In genomic region chr16:26065060-26065459, GRCm38 (mm10) we compare ENCODE assay signal across 12 mouse cellular contexts. TPM values are rescaled to one million over a fixed set of nuclear protein-coding genes. Genes with fewer than 3 reads are reported as not detected.
DNase-seq lines count a peak whose midpoint lies in the region; ATAC-seq and TF ChIP-seq lines count a peak whose summit lies in the region.
"Had no signal": no experiment of that assay in that cellular context is flagged by ENCODE, and none has a peak within 500 bp of the region (broad histone marks: within the 10 kb centered on the region; RNA-seq: fewer than 3 reads in every experiment).

No protein-coding gene starts in this region.

- peak overlapping the region; percentile 1 to 33; a peak in 2 of 4 replicates for H3K27ac ChIP-seq in heart, embryonic 14.5 days (replicated peaks in 1 of 2; ENCODE audit: control insufficient read depth in 1 of 2, insufficient read depth in 1 of 2, low read depth in 2 of 2, low read length in 2 of 2)
- no peak overlapping the region for H3K27ac ChIP-seq in liver, postnatal 0 days (ENCODE audit: low read depth)
- H3K27ac ChIP-seq: embryonic facial prominence, embryonic 10.5 days had no signal

- TF ChIP-seq CTCF in liver, postnatal 0 days (IDR thresholded peaks at IDR 0.05; ENCODE audit: low read depth), result no peak

- no peaks in the 10 kb centered on the region for H3K9me3 ChIP-seq in heart, embryonic 14.5 days (ENCODE audit: control insufficient read depth, low read length)
- H3K9me3 ChIP-seq in liver, postnatal 0 days (ENCODE audit: low read length), result no peaks in the 10 kb centered on the region
- H3K9me3 ChIP-seq: embryonic facial prominence, embryonic 10.5 days had no signal

- H3K4me3 ChIP-seq in heart, embryonic 14.5 days (ENCODE audit: control insufficient read depth in 1 of 2, insufficient read depth in 1 of 2, low read depth in 1 of 2, low read length in 2 of 2), result no peak overlapping the region
- H3K4me3 ChIP-seq in liver, postnatal 0 days (ENCODE audit: low read depth, low read length), result no peak overlapping the region
- H3K4me3 ChIP-seq: embryonic facial prominence, embryonic 10.5 days had no signal

- ATAC-seq in heart, embryonic 14.5 days (ENCODE audit: insufficient number of reproducible peaks, insufficient read depth, low FRiP score, low read depth), result peak; percentile 86
- ATAC-seq in liver, postnatal 0 days, result 0 out of 2 replicates have a peak, but pooled peaks have one; percentile 36
- no peak for ATAC-seq in activated CD4-positive, CD25-positive, alpha-beta regulatory T cell, adult 4 months
- ATAC-seq: midbrain, embryonic 16.5 days had no signal

- no peak overlapping the region for H3K9ac ChIP-seq in heart, embryonic 14.5 days (ENCODE audit: low read length)
- H3K9ac ChIP-seq in liver, postnatal 0 days (replicated peaks), result no peak overlapping the region

- peaks cover 6 to 23% of the 10 kb centered on the region in 2 experiments for H3K4me1 ChIP-seq in heart, embryonic 14.5 days (ENCODE audit: control insufficient read depth in 2 of 2, insufficient read depth in 2 of 2, low read length in 2 of 2)
- H3K4me1 ChIP-seq in liver, postnatal 0 days (ENCODE audit: insufficient read depth), result no peaks in the 10 kb centered on the region

- TF ChIP-seq EP300 in liver, postnatal 0 days (IDR thresholded peaks at IDR 0.05; ENCODE audit: low read depth), result no peak

- H3K4me2 ChIP-seq in heart, embryonic 14.5 days (ENCODE audit: low read length), result no peak overlapping the region
- H3K4me2 ChIP-seq in liver, postnatal 0 days (ENCODE audit: low read depth, low read length), result no peak overlapping the region

- 25% methylated on average over 6 of the region's 6 CpGs for WGBS in heart, embryonic 14.5 days
- WGBS in liver, postnatal 0 days (ENCODE audit: insufficient replicate concordance), result 48% methylated on average over 6 of the region's 6 CpGs

- DNase-seq in adrenal gland, adult 2 months, result peak; percentile 34
- no peak for DNase-seq in adrenal gland, adult 8-10 months
- DNase-seq in Muller cell, postnatal 12 days (ENCODE audit: inconsistent ontology term), result peak; percentile 65
- no peak for DNase-seq in liver, postnatal 0 days
- no peak for DNase-seq in layer of hippocampus, adult 11-12 months (ENCODE audit: low spot score)
- DNase-seq in left cerebral cortex, adult 9 months (ENCODE audit: low spot score in 2 of 2), result no peak
- DNase-seq: right cerebral cortex, adult 18-20 months; thymus, postnatal 36 days had no signal

- no peaks in the 10 kb centered on the region for H3K27me3 ChIP-seq in heart, embryonic 14.5 days (ENCODE audit: control insufficient read depth, insufficient read depth, low read length)
- no peaks in the 10 kb centered on the region for H3K27me3 ChIP-seq in liver, postnatal 0 days (ENCODE audit: insufficient read depth, low read length)

- no peaks in the 10 kb centered on the region for H3K36me3 ChIP-seq in heart, embryonic 14.5 days (ENCODE audit: control insufficient read depth, insufficient read depth, low read length)
- H3K36me3 ChIP-seq in liver, postnatal 0 days (replicated peaks; ENCODE audit: insufficient read depth, low read length), result no peaks in the 10 kb centered on the region
- H3K36me3 ChIP-seq: embryonic facial prominence, embryonic 10.5 days had no signal

RNA-seq across cellular contexts. Expression of gene P3h2, which starts 40.5 kb away (rescaled TPM):
- 1 to 10 TPM; 9.3 to 10.0 TPM for total RNA-seq in adrenal gland, adult 2 months (2021)
- 3.2 and 4.1 TPM in 2 replicates for polyA plus RNA-seq in adrenal gland, adult 2 months (2012; rRNA removed)
- total RNA-seq in adrenal gland, adult 8-10 months (2022), result 10 to 100 TPM in 2 of 4 experiments, 1 to 10 TPM in 2; 8.9 to 11.1 (median 9.7) TPM
- 9.5 and 9.8 TPM in 2 replicates for polyA plus RNA-seq in heart, embryonic 14.5 days (2014; fragmentation: Nextera tagmentation; extraction: Ambion mirVana)
- 0.40 and 0.71 TPM in 2 replicates for polyA plus RNA-seq in liver, postnatal 0 days (2015; fragmentation: Nextera tagmentation; extraction: Ambion mirVana)
- polyA plus RNA-seq in activated CD4-positive, CD25-positive, alpha-beta regulatory T cell, adult 4 months (2017; shearing (Covaris generic)), result 1 to 10 TPM in 1 of 2 experiments, not detected in 1; 1.6 TPM

Comparison
In these comparisons a context has a peak if more than half of its experiments do, and no peak if none do; other contexts are left out.
1. DNase-seq: peak in adrenal gland, adult 2 months (single experiment) and Muller cell, postnatal 12 days (single experiment); none in adrenal gland, adult 8-10 months (single experiment), liver, postnatal 0 days (single experiment), layer of hippocampus, adult 11-12 months (single experiment) and left cerebral cortex, adult 9 months (0 of 2).